Mouse (Mus musculus) layer of hippocampus, adult 8-10 months (tissue): ENCODE data around the gene Apol7e. TPM values are rescaled to one million over a fixed set of nuclear protein-coding genes. Genes with fewer than 3 reads are reported as not detected.

Experiments used
- total RNA-seq, 4 experiments: library from RNA; stranded (reverse); gene quantifications; 2 replicates each; pipeline ENCODE4 v1.2.4; 2022

Apol7e gene
- total RNA-seq, 4 experiments from 2014 or later: not detected

Other genes starting within 250 kb of the Apol7e start
- gene Apol10a, start 221.8 kb upstream of the Apol7e start, total RNA-seq: not detected
- gene Apol11a, start 190.6 kb upstream of the Apol7e start, total RNA-seq: not detected
- not detected for gene Apol7c, start 165.5 kb upstream of the Apol7e start, total RNA-seq
- not detected for gene 1700025B11Rik, start 137.0 kb upstream of the Apol7e start, total RNA-seq
- gene Apol10b, start 102.7 kb upstream of the Apol7e start, total RNA-seq: under 1 TPM in 3 of 4 experiments, not detected in 1; 0.16 to 0.32 (median 0.27) TPM
- gene Gm36245, start 99.6 kb upstream of the Apol7e start, total RNA-seq: not detected
- gene Apol11b, start 55.6 kb upstream of the Apol7e start, total RNA-seq: under 1 TPM in 2 of 4 experiments, not detected in 2; 0.17 to 0.28 TPM
- not detected for gene Apol9b, start 30.2 kb downstream of the Apol7e start, total RNA-seq
- 10 to 100 TPM in 2 of 4 experiments, 1 to 10 TPM in 2; 6.3 to 14.1 (median 9.1) TPM for gene Apol8, start 58.1 kb downstream of the Apol7e start, total RNA-seq
- gene Myh9, start 143.3 kb downstream of the Apol7e start, total RNA-seq: 100 to 1,000 TPM in 3 of 4 experiments, 10 to 100 TPM in 1; 89.0 to 116 (median 104) TPM
- 100 to 1,000 TPM; 119 to 130 (median 128) TPM for gene Txn2, start 230.1 kb downstream of the Apol7e start, total RNA-seq